Mouse (Mus musculus): ENCODE measurements around the gene Scn10a.

Scn10a gene

DNA sequence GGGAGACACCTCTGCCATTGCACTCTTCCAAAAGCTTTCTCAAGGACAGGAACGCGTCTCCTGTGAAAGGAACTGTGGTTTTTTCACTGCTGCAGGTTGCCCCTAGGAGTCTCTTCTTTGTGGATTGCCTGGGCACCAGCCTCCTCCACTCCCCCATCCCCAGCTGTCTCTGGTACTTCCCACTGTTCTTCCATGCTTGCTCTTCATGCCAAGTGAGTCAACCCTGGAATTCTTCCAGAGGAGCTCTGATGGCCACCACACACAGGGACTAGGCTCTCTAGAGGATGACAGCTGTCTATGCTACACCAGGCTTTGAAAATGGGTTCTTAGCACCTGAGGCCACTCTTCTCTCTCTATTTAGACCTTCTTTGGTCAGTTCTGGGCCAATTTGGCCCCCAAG is 142.1 kb downstream of the Scn10a start:
- no peak for DNase-seq (ENCODE audit: extremely low spot score, low read depth, low spot score)

DNA sequence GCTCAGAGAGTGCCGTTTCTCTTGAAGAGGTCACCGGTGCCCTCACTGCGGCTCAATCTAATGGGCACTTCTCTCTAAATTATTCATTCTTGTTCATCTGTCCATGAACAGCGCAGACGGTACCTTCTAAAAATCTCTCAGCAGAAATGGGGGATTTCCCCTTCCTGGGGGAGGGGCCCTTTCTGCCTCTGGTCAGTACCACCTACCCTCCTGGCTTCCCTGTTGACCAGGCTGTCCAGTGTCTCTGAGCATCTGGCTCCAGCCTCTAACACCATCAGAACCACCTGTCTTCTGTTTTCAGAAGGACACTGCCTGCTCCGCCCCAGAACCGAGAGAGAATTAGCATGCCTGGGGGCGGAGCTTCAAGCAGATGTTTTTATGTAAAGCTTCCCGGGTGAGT is 143.4 kb downstream of the Scn10a start:
- DNase-seq (ENCODE audit: extremely low spot score, low read depth, low spot score): no peak

DNA sequence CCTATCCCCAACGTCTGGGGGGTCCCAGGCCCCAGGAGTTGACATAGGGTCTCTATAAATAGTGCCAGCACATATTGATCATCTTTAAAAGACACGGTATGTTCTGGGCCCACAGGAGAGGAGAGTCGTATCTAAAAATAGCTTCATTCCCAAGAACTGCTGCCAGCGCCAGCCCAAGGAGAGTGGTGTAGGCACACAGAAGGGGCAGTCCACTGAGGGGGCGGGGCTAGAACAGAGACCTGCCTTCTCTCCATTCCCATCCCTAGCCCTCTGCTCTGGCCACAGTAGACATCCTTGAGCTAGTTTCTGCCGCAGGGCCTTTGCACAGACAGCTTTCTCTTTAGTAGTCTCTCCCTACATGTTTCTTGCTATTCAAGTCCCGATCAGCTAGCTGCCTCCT is 144.8 kb downstream of the Scn10a start:
- no peak for DNase-seq (ENCODE audit: extremely low spot score, low read depth, low spot score)

DNA sequence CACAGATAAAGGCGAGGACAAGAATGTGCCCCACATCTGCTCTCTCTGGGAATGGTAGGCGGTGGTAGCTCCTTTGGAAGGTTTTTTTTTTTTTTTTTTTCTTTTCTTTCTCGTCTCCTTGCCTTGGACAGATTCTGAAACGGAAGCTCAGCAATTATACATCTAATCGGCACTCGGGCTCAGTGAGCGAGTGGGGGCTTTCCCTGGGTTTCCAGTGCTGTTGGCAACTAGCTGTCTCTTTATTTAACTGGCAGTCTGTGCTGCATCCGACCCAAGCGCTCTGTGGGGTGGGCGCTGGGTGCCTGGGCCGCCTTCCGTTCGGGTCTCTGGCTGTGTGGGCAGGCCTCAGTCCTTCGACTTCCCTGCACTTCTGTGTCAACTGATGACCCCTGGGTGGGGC is 146.1 kb downstream of the Scn10a start:
- no peak for DNase-seq (ENCODE audit: extremely low spot score, low read depth, low spot score)

DNA sequence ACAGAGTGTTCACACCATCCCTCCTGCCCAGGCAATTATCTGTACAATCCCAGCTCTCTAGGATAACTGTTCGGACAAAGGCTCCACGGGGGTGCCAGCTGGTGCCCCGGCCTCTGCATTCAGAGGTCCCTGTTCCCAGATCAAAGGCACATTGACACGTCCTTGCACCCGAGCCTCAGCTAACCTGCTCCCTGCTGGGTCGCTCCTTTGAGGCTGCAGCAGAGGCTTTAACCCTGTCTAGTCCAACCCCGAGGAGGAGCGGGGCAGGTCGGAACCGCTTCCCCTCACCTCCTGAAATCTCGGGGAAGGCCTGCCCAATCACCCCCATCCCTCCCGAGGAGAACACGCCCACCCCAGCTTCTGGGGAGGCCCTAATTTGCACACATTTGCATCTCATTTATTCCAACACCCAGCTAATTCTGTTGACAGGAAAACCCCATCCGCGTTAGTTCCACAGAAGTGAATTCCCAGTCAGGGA is 147.7 kb downstream of the Scn10a start:
- DNase-seq (ENCODE audit: extremely low spot score, low read depth, low spot score): no peak

DNA sequence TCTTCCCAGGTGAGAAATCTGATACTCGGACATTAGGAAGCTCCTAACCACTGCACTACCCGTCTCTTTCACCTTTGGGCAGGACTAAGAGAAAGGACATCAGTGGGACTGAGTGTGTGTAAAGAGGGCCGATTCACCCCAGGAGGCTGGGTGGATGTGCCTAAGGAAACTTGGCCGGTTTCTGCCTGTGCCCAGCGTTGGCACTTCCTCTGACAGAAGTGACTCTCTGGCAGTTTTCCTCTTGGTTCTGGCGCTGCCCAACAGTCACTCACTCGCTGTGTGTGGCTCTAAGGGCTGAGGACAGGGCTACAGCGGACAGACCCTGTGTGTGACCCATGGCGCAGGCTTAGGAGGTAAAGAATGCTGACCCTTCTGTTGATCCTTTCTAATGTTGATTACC is 148.5 kb downstream of the Scn10a start:
- DNase-seq (ENCODE audit: extremely low spot score, low read depth, low spot score): no peak

DNA sequence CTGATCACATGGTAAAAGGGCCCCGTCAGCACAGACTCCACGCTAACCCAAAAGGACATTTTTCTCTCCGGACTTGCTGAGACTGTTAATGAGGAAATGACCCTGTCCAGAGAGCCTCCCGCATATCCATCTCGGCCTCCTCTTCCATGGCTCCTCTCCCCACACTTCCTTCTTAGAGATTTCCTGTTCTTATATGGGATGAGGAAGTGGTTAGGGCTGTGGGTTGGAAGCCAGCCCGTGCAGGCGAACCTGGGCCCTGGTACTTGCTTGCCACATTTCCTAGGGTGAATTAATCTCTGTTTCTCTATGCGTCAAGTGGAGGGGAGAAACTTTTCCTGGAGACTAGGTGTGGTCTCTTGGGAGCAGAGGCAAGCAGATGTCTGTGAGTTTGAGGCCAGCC is 150.4 kb downstream of the Scn10a start:
- no peak for DNase-seq (ENCODE audit: extremely low spot score, low read depth, low spot score)

DNA sequence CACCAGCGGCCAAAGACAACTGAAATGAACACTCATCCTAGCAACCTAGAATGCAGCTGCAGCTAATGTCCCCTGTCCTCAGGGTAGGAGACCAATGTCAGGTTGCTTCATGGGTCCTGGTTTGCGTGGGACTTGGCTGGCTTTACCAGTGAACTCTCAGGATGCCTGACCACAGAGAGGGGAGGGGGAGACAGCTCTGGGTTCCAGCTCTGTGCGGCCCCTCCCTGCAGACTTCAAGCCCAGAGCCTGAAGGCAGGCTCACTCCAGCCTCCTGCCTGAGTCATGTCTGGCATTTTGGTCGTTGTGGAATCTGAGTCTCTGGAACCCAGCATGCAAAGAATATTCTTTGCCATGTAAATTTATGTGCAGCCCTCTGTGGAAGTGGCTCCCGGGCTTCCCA is 151.3 kb downstream of the Scn10a start:
- DNase-seq (ENCODE audit: extremely low spot score, low read depth, low spot score): no peak

DNA sequence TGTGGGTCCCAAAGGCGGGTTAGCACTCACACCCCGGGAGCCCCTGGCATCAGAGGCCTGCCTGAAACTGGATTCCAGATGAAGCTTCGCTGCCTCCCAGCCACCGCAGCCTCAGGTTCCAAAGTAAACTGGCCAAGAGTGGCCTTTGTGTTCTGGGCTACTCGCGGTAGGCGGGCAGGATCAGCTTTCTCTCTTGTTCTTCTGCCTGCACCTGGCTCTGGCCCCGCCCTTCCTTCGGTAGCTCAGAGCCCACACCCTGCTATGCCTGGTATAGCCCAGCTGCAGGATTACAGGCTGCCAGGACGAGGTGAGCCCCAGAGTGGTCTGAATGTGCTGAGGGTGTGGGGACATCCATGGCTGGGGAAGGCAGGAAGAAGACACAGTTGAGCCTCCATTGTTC is 152.9 kb downstream of the Scn10a start:
- DNase-seq (ENCODE audit: extremely low spot score, low read depth, low spot score): no peak

DNA sequence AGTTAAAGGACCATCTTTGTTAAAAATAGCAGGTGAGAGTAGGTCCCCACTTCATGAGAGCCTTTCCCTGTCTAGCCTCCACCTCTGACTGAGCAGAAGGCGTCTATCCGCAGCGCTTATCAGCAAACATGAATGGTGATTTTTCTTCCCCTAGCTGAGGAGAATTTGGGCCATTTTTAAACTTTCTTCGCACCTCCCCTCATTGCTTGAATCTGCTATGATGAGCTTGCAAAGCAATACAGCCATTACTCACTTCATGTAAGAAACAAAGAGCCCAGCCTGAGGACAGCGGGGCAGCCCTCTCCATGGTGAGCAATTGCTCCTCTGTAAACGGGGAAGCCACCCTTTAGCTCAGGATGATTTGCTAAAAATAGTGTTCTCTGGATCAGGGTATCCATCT is 154.3 kb downstream of the Scn10a start:
- no peak for DNase-seq (ENCODE audit: extremely low spot score, low read depth, low spot score)

DNA sequence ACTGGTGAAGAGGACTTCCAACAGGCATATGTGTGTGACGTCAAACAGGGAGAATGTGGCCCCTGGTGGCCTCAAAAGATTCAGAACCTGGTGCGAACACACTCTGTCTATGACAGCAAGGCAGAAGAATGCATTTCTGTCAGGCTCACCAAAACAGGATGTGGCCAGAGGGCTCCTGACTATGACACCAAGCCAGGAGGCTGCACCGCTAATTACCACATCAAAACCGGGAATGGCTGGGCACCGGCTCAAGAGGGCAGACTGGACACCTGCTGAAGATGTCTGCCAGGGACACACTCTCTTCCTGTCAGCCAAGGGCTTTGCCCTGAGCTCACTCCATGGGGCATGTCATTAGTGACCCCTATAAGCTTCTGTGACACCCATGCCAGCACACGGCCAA is 155.5 kb downstream of the Scn10a start:
- no peak for DNase-seq (ENCODE audit: extremely low spot score, low read depth, low spot score)

DNA sequence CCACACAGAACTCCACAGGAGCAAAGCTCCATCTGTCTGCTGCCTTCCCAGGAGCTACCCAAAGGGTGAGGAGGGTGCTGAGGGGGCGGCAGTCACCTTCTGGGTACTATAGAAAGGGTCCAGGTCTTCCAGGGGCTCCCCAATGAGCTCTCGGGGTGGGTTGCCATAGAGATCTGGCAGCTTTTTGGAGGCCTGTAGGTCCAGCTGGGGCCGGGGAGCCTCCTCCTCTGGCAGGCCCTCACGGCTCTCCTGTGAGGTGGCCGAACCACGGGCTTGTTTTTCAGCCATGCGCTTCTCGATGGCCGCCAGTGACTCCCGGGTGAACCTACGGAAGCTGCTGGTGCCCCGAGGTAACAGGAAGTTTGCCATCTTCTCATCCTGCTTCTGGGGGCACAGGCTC is 156.9 kb downstream of the Scn10a start:
- no peak for DNase-seq (ENCODE audit: extremely low spot score, low read depth, low spot score)

DNA sequence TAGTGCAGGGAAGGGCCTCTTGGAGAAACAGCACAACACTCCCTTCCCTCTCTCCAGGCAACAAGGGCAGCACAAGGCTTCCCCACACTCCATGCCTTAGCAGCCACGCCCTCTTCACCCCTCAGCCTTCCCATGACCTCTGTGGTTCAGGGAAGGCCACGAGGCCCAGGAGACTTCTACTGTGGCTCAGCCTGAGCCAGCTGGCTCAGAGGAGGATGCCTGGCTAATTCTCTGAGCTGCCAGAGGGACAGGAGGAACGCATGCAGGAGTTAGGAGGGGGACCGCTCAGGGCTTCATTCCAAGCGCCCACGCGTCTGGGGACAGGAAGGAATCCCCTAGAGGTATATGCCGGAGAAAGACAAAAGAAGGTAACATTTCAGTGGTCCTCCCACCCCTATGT is 157.4 kb downstream of the Scn10a start:
- DNase-seq (ENCODE audit: extremely low spot score, low read depth, low spot score): no peak

DNA sequence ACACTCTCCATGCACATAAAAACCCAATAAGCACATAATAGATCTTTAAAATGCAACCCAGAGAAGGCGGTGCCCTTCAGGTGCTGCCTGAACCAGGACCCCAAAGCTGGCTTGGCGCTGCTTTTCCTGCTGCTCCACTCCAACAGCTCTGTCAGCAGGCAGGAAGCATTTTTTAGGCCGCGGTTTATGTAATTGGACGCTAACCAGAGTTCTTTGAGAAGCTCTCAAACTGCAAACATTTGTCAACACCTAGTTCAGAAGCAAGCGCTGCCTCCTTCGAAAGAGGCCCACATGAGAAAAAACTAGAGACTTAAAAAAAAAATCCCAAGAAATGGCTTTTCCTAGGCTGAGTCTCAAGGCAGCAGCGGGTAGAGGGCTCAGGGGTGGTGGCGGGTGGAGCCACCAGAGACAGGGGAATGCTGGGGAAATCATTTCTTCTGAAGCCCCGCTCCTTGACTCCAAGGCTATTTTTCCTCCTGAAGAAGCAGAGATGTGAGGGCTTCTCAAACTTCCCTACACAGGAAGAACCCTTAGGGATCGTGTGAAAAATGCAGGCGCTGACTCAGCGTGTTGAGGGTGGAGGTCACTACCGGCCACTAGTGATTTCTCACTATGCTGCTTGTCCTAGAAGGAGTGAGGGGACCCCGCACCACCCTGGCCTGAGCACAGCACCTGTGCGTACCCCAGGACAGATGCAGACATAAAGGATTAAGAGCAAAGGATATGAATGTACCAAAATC is 159.4 kb downstream of the Scn10a start:
- no peak for DNase-seq (ENCODE audit: extremely low spot score, low read depth, low spot score)

Measured in hindlimb bud, embryonic 11.5 days (tissue).